Mouse (Mus musculus) forebrain, embryonic 16.5 days (tissue): ENCODE results near the gene Ap1ar. TPM values are rescaled to one million over a fixed set of nuclear protein-coding genes. Genes with fewer than 3 reads are reported as not detected.

Experiments
- ATAC-seq: fragments of 200-750 bp; cut with Nextera tagmentation; 2 replicates; pipeline ENCODE4 v1.8.0; 2017; ENCODE audit warnings: mild to moderate bottlenecking, moderate library complexity
- H3K27ac ChIP-seq: fragments of 300-500 bp; sonication (generic); 2 replicates; pipeline ENCODE4 v1.5.1; 2014; ENCODE audit warnings: low read length, control low read depth
- H3K27me3 ChIP-seq: fragments of 300-500 bp; sonication (generic); replicated peaks from 2 replicates; pipeline ENCODE4 v1.6.1; 2014; ENCODE audit warnings: low read length; ENCODE audit not compliant: control insufficient read depth, insufficient read depth
- H3K36me3 ChIP-seq: fragments of 300-500 bp; sonication (generic); 2 replicates; pipeline ENCODE4 v1.6.1; 2014; ENCODE audit not compliant: control insufficient read depth, insufficient read depth
- H3K4me1 ChIP-seq: fragments of 300-500 bp; sonication (generic); replicated peaks from 2 replicates; pipeline ENCODE4 v1.6.1; 2014; ENCODE audit warnings: low read length; ENCODE audit not compliant: control insufficient read depth, insufficient read depth
- H3K4me2 ChIP-seq: fragments of 300-500 bp; sonication (generic); 2 replicates; pipeline ENCODE4 v1.6.1; 2014; ENCODE audit warnings: mild to moderate bottlenecking, low read length, control low read depth
- H3K4me3 ChIP-seq: fragments of 300-500 bp; sonication (generic); replicated peaks from 2 replicates; pipeline ENCODE4 v1.5.1; 2014; ENCODE audit warnings: mild to moderate bottlenecking, low read length, control low read depth
- H3K9ac ChIP-seq: fragments of 300-500 bp; sonication (generic); replicated peaks from 2 replicates; pipeline ENCODE4 v1.6.1; 2014; ENCODE audit warnings: low read depth, low read length, control low read depth
- H3K9me3 ChIP-seq: fragments of 300-500 bp; sonication (generic); 2 replicates; pipeline ENCODE4 v1.6.1; 2016; ENCODE audit warnings: low read length; ENCODE audit not compliant: control insufficient read depth
- WGBS: fragments of 180-500 bp; shearing (Covaris S2); extraction: QIAGEN DNeasy Blood & Tissue Kit; methylation state at CpG from one replicate; pipeline ENCODE4 v1.1.7; 2014; 5-methylcytosine and 5-hydroxymethylcytosine counted together
- polyA plus RNA-seq: library from polyadenylated mRNA; unstranded; fragments of >200 nt; fragmentation: Nextera tagmentation; extraction: Ambion mirVana; gene quantifications from 2 replicates; pipeline ENCODE4 v1.2.1, GENCODE M21; 2015

The Ap1ar gene
- polyA plus RNA-seq, 1 experiment from 2014 or later = 83.0 TPM

DNA sequence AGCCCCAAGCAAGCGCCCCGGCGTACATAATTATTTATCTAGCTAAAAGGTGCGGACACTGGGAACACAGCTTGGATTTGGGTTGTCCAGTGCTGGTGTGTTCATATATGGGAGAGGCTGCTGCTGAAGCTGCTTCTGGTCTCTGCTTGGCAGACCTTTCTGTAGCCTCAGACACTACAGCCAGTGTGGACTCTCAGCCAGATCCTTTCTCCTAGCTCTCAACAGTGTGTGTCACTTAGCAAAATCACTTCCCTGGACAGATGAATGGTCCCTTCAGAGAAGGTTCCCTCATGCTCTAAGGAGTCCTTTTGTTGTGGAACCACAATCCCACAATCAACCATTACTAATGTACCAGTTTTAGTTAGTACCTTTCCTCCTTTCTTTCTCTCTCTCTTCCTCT is 78.5 kb downstream of the Ap1ar start:
- WGBS = 26% methylated on average over 4 of the region's 4 CpGs
- Histone ChIP-seq H3K27me3 (peaks cover 6% of the 10 kb centered on the region; the same call in 1 of the 2 replicates), H3K9ac (no peak overlapping the region), H3K27ac (0 out of 2 replicates have a peak overlapping the region, but pooled peaks have one; percentile 31), H3K36me3 (no peaks in the 10 kb centered on the region), H3K4me2 (no peak overlapping the region), H3K4me1 (0 out of 2 replicates have a peak, but pooled peaks cover 4% of the 10 kb centered on the region), H3K9me3 (no peaks in the 10 kb centered on the region), H3K4me3 (no peak overlapping the region)
- peak; percentile 52 for ATAC-seq

- Histone ChIP-seq H3K36me3 (no peaks in the 10 kb centered on the region), H3K4me1 (0 out of 2 replicates have a peak, but pooled peaks cover 4% of the 10 kb centered on the region), H3K27me3 (peaks cover 6% of the 10 kb centered on the region; the same call in 1 of the 2 replicates), H3K4me2 (no peak overlapping the region), H3K9me3 (no peaks in the 10 kb centered on the region), H3K9ac (no peak overlapping the region), H3K4me3 (no peak overlapping the region), H3K27ac (no peak overlapping the region)
- no peak for ATAC-seq
These were observed 79.4 kb downstream of the Ap1ar start for GRCm38 (mm10) chr3:127757886-127758301.

Other genes with a start within 250 kb of the Ap1ar start
- gene Neurog2, start 204.4 kb downstream of the Ap1ar start, polyA plus RNA-seq = 53.3 and 71.3 TPM in 2 replicates
- gene Alpk1, start 57.0 kb downstream of the Ap1ar start, polyA plus RNA-seq = 0.92 and 0.99 TPM in 2 replicates
- 3.4 and 5.0 TPM in 2 replicates for gene Tifa, start 47.7 kb downstream of the Ap1ar start, polyA plus RNA-seq
- gene Fam241a, start 58.8 kb upstream of the Ap1ar start, polyA plus RNA-seq = 10.2 and 10.5 TPM in 2 replicates